Mouse (Mus musculus) kidney, embryonic 15.5 days (tissue): ENCODE measurements around the gene Lkaaear1. TPM values are rescaled to one million over a fixed set of nuclear protein-coding genes. Genes with fewer than 3 reads are reported as not detected.

Experiments used
- ATAC-seq: fragments of 200-750 bp; cut with Nextera tagmentation; replicated peaks from 2 replicates; pipeline ENCODE4 v1.8.0; 2017; ENCODE audit warnings: moderate TSS enrichment; ENCODE audit not compliant: low FRiP score
- H3K27ac ChIP-seq: fragments of 300-500 bp; sonication (generic); 2 replicates; pipeline ENCODE4 v1.5.1; 2015; ENCODE audit warnings: mild to moderate bottlenecking, inconsistent platforms
- H3K27me3 ChIP-seq: fragments of 300-500 bp; sonication (generic); 2 replicates; pipeline ENCODE4 v1.6.1; 2015; ENCODE audit warnings: inconsistent platforms
- H3K36me3 ChIP-seq: fragments of 300-500 bp; sonication (generic); 2 replicates; pipeline ENCODE4 v1.6.1; 2015; ENCODE audit warnings: inconsistent platforms
- H3K4me1 ChIP-seq: fragments of 300-500 bp; sonication (generic); 2 replicates; pipeline ENCODE4 v1.6.1; 2015; ENCODE audit warnings: inconsistent platforms
- H3K4me2 ChIP-seq: fragments of 300-500 bp; sonication (generic); 2 replicates; pipeline ENCODE4 v1.6.1; 2015; ENCODE audit warnings: moderate library complexity, mild to moderate bottlenecking, inconsistent platforms
- H3K4me3 ChIP-seq: fragments of 300-500 bp; sonication (generic); replicated peaks from 2 replicates; pipeline ENCODE4 v1.5.1; 2015; ENCODE audit warnings: mild to moderate bottlenecking, inconsistent platforms
- H3K9ac ChIP-seq: fragments of 300-500 bp; sonication (generic); 2 replicates; pipeline ENCODE4 v1.6.1; 2015; ENCODE audit warnings: mild to moderate bottlenecking, inconsistent platforms
- H3K9me3 ChIP-seq: fragments of 300-500 bp; sonication (generic); replicated peaks from 2 replicates; pipeline ENCODE4 v1.6.1; 2016; ENCODE audit warnings: inconsistent platforms
- WGBS: fragments of 180-500 bp; shearing (Covaris S2); methylation state at CpG from one replicate; pipeline ENCODE4 v1.1.7; 2015; ENCODE audit warnings: mixed read lengths; 5-methylcytosine and 5-hydroxymethylcytosine counted together
- polyA plus RNA-seq: library from polyadenylated mRNA; unstranded; fragments of >200 nt; fragmentation: Nextera tagmentation; extraction: Ambion mirVana; gene quantifications from 2 replicates; pipeline ENCODE4 v1.2.1, GENCODE M21; 2015

Lkaaear1 gene
- polyA plus RNA-seq, 1 experiment from 2014 or later: 0.22 TPM

- no peak for ATAC-seq
- Histone ChIP-seq H3K9ac (no peak overlapping the region), H3K4me2 (no peak overlapping the region), H3K36me3 (peaks cover 11% of the 10 kb centered on the region), H3K27ac (no peak overlapping the region), H3K4me1 (peaks cover 16% of the 10 kb centered on the region), H3K9me3 (no peaks in the 10 kb centered on the region), H3K4me3 (no peak overlapping the region), H3K27me3 (no peaks in the 10 kb centered on the region)
- 93% methylated on average over 1 of the region's 1 CpGs for WGBS
Measured at GRCm38 (mm10) chr2:181681978-181682377, 16.3 kb downstream of the Lkaaear1 start.

- peak overlapping the region; percentile 71 for H3K4me3 ChIP-seq
- peak; percentile 16 for ATAC-seq
- H3K36me3 ChIP-seq: no peaks in the 10 kb centered on the region
- peak overlapping the region; percentile 78 for H3K9ac ChIP-seq
- H3K4me2 ChIP-seq: peak overlapping the region; percentile 91
- H3K27me3 ChIP-seq: no peaks in the 10 kb centered on the region
- H3K9me3 ChIP-seq: no peaks in the 10 kb centered on the region
- peaks cover 22% of the 10 kb centered on the region for H3K4me1 ChIP-seq
- peak overlapping the region; percentile 52 for H3K27ac ChIP-seq
- 14% methylated on average over 7 of the region's 7 CpGs for WGBS
Measured at GRCm38 (mm10) chr2:181680716-181681117, 17.5 kb downstream of the Lkaaear1 start.

- ATAC-seq: peak; percentile 59
- Histone ChIP-seq H3K27ac (peak within 1 kb of the TSS; percentile 74), H3K4me3 (peak within 1 kb of the TSS; percentile 71), H3K4me2 (peak within 1 kb of the TSS; percentile 91), H3K4me1 (peaks cover 28% of the 10 kb centered on the region), H3K27me3 (no peaks in the 10 kb centered on the region), H3K9me3 (no peaks in the 10 kb centered on the region), H3K36me3 (no peaks in the 10 kb centered on the region), H3K9ac (peak within 1 kb of the TSS; percentile 78)
- under 1% methylated on average over 67 of the region's 69 CpGs for WGBS
Measured at GRCm38 (mm10) chr2:181679951-181680715, 18.1 kb downstream of the Lkaaear1 start, which contains the start of gene Tcea2. Gene Tcea2, plus strand, starts transcription at chr2:181680310.

GRCm38 (mm10) chr2:181678780-181679179 lies 19.5 kb downstream of the Lkaaear1 start:
- Histone ChIP-seq H3K9me3 (no peaks in the 10 kb centered on the region), H3K4me2 (no peak overlapping the region), H3K27me3 (peaks cover 8% of the 10 kb centered on the region), H3K9ac (no peak overlapping the region), H3K4me1 (peaks cover 37% of the 10 kb centered on the region), H3K4me3 (no peak overlapping the region), H3K36me3 (no peaks in the 10 kb centered on the region), H3K27ac (no peak overlapping the region)
- WGBS: 54% methylated on average over 1 of the region's 1 CpGs
- peak; percentile 70 for ATAC-seq

- peaks cover 43% of the 10 kb centered on the region for H3K4me1 ChIP-seq
- no peaks in the 10 kb centered on the region for H3K9me3 ChIP-seq
- peak overlapping the region; percentile 77 for H3K27ac ChIP-seq
- no peak for ATAC-seq
- H3K27me3 ChIP-seq: peaks cover 19% of the 10 kb centered on the region
- no peak overlapping the region for H3K4me2 ChIP-seq
- H3K4me3 ChIP-seq: no peak overlapping the region
- 48% methylated on average over 3 of the region's 3 CpGs for WGBS
- H3K9ac ChIP-seq: no peak overlapping the region
- no peaks in the 10 kb centered on the region for H3K36me3 ChIP-seq
Measured at GRCm38 (mm10) chr2:181677755-181678098, 20.5 kb downstream of the Lkaaear1 start.

- ATAC-seq: no peak
- no peak overlapping the region for H3K4me3 ChIP-seq
- H3K9me3 ChIP-seq: no peaks in the 10 kb centered on the region
- peak overlapping the region; percentile 77 for H3K27ac ChIP-seq
- peaks cover 43% of the 10 kb centered on the region for H3K4me1 ChIP-seq
- H3K36me3 ChIP-seq: no peaks in the 10 kb centered on the region
- WGBS: 65% methylated on average over 5 of the region's 5 CpGs
- H3K27me3 ChIP-seq: peaks cover 24% of the 10 kb centered on the region
- H3K4me2 ChIP-seq: no peak overlapping the region
- H3K9ac ChIP-seq: no peak overlapping the region
Measured at GRCm38 (mm10) chr2:181677096-181677754, 21.0 kb downstream of the Lkaaear1 start.

- Histone ChIP-seq H3K27me3 (peaks cover 32% of the 10 kb centered on the region), H3K4me3 (no peak overlapping the region), H3K36me3 (no peaks in the 10 kb centered on the region), H3K4me1 (peaks cover 46% of the 10 kb centered on the region), H3K9ac (no peak overlapping the region), H3K9me3 (no peaks in the 10 kb centered on the region), H3K4me2 (no peak overlapping the region), H3K27ac (peak overlapping the region; percentile 77)
- WGBS: 44% methylated on average over 2 of the region's 2 CpGs
- no peak for ATAC-seq
Measured at GRCm38 (mm10) chr2:181676424-181676823, 21.8 kb downstream of the Lkaaear1 start.

GRCm38 (mm10) chr2:181675454-181675853 lies 22.8 kb downstream of the Lkaaear1 start:
- H3K9ac ChIP-seq: 0 out of 2 replicates have a peak overlapping the region, but pooled peaks have one; percentile 18
- peaks cover 41% of the 10 kb centered on the region for H3K27me3 ChIP-seq
- no peaks in the 10 kb centered on the region for H3K9me3 ChIP-seq
- ATAC-seq: peak; percentile 40
- H3K4me2 ChIP-seq: peak overlapping the region; percentile 55
- H3K27ac ChIP-seq: peak overlapping the region; percentile 77
- peaks cover 47% of the 10 kb centered on the region for H3K4me1 ChIP-seq
- no peaks in the 10 kb centered on the region for H3K36me3 ChIP-seq
- 3% methylated on average over 14 of the region's 14 CpGs for WGBS
- peak overlapping the region; percentile 31 for H3K4me3 ChIP-seq

GRCm38 (mm10) chr2:181674934-181675333 lies 23.3 kb downstream of the Lkaaear1 start:
- Histone ChIP-seq H3K36me3 (no peaks in the 10 kb centered on the region), H3K4me2 (no peak overlapping the region; the same call in 1 of the 2 replicates), H3K9me3 (no peaks in the 10 kb centered on the region), H3K27ac (peak overlapping the region; percentile 19; the same call in 1 of the 2 replicates), H3K4me3 (no peak overlapping the region), H3K27me3 (peaks cover 47% of the 10 kb centered on the region), H3K9ac (no peak overlapping the region), H3K4me1 (peaks cover 52% of the 10 kb centered on the region)
- 77% methylated on average over 4 of the region's 4 CpGs for WGBS
- no peak for ATAC-seq

- Histone ChIP-seq H3K4me3 (no peak overlapping the region), H3K4me2 (no peak overlapping the region), H3K27me3 (peaks cover 61% of the 10 kb centered on the region), H3K4me1 (peaks cover 47% of the 10 kb centered on the region), H3K9me3 (no peaks in the 10 kb centered on the region), H3K36me3 (no peaks in the 10 kb centered on the region), H3K9ac (no peak overlapping the region), H3K27ac (no peak overlapping the region)
- ATAC-seq: no peak
- 48% methylated on average over 1 of the region's 1 CpGs for WGBS
Measured at GRCm38 (mm10) chr2:181673501-181673900, 24.7 kb downstream of the Lkaaear1 start.

- WGBS: 27% methylated on average over 7 of the region's 7 CpGs
- peaks cover 47% of the 10 kb centered on the region for H3K4me1 ChIP-seq
- H3K4me3 ChIP-seq: no peak overlapping the region
- peak overlapping the region; percentile 84 for H3K4me2 ChIP-seq
- H3K36me3 ChIP-seq: no peaks in the 10 kb centered on the region
- H3K9me3 ChIP-seq: no peaks in the 10 kb centered on the region
- H3K27me3 ChIP-seq: peaks cover 70% of the 10 kb centered on the region
- no peak overlapping the region for H3K27ac ChIP-seq
- no peak overlapping the region; the same call in 1 of the 2 replicates for H3K9ac ChIP-seq
- ATAC-seq: no peak
Measured at GRCm38 (mm10) chr2:181671984-181672383, 26.3 kb downstream of the Lkaaear1 start.

- Histone ChIP-seq H3K27me3 (peaks cover 70% of the 10 kb centered on the region), H3K4me1 (peaks cover 47% of the 10 kb centered on the region), H3K4me2 (peak within 1 kb of the TSS; percentile 84), H3K4me3 (peak within 1 kb of the TSS; percentile 55), H3K27ac (peak within 1 kb of the TSS; percentile 39; the same call in 1 of the 2 replicates), H3K36me3 (no peaks in the 10 kb centered on the region), H3K9me3 (no peaks in the 10 kb centered on the region), H3K9ac (peak within 1 kb of the TSS; percentile 49)
- 0 out of 2 replicates have a peak, but pooled peaks have one; percentile 33 for ATAC-seq
- under 1% methylated on average over 43 of the region's 43 CpGs for WGBS
Measured at GRCm38 (mm10) chr2:181671326-181671725, 26.9 kb downstream of the Lkaaear1 start, which contains the start of gene Sox18. Gene Sox18, minus strand, starts transcription at chr2:181671640.
